Mouse (Mus musculus) heart, embryonic 16.5 days (tissue): ENCODE measurements around the gene Fam19a1. TPM values are rescaled to one million over a fixed set of nuclear protein-coding genes. Genes with fewer than 3 reads are reported as not detected.

Source experiments
- ATAC-seq: fragments of 200-750 bp; cut with Nextera tagmentation; replicated peaks from 2 replicates; pipeline ENCODE4 v1.8.0; 2017; ENCODE audit warnings: moderate number of reproducible peaks; ENCODE audit not compliant: insufficient read depth, low FRiP score; ENCODE audit errors: extremely low read depth
- H3K27ac ChIP-seq: fragments of 300-500 bp; sonication (generic); 2 replicates; pipeline ENCODE4 v1.5.1; 2014; ENCODE audit warnings: mild to moderate bottlenecking, low read length, control low read depth, moderate library complexity
- H3K27me3 ChIP-seq: fragments of 300-500 bp; sonication (generic); 2 replicates; pipeline ENCODE4 v1.6.1; 2014; ENCODE audit warnings: low read length, mixed read lengths; ENCODE audit not compliant: control insufficient read depth, insufficient read depth
- H3K36me3 ChIP-seq: fragments of 300-500 bp; sonication (generic); 2 replicates; pipeline ENCODE4 v1.6.1; 2014; ENCODE audit not compliant: control insufficient read depth, insufficient read depth
- H3K4me1 ChIP-seq: fragments of 300-500 bp; sonication (generic); 2 replicates; pipeline ENCODE4 v1.6.1; 2014; ENCODE audit warnings: low read length, mixed read lengths; ENCODE audit not compliant: control insufficient read depth, insufficient read depth
- H3K4me2 ChIP-seq: fragments of 300-500 bp; sonication (generic); 2 replicates; pipeline ENCODE4 v1.6.1; 2014; ENCODE audit warnings: low read depth, mild to moderate bottlenecking, control low read depth, low read length
- H3K4me3 ChIP-seq: fragments of 300-500 bp; sonication (generic); 2 replicates; pipeline ENCODE4 v1.5.1; 2014; ENCODE audit warnings: mild to moderate bottlenecking, control low read depth, low read length
- H3K9ac ChIP-seq: fragments of 300-500 bp; sonication (generic); 2 replicates; pipeline ENCODE4 v1.6.1; 2014; ENCODE audit warnings: low read length, control low read depth
- H3K9me3 ChIP-seq: fragments of 300-500 bp; sonication (generic); replicated peaks from 2 replicates; pipeline ENCODE4 v1.6.1; 2016; ENCODE audit warnings: low read length; ENCODE audit not compliant: control insufficient read depth
- WGBS: fragments of 180-500 bp; shearing (Covaris S2); extraction: QIAGEN DNeasy Blood & Tissue Kit; methylation state at CpG from one replicate; pipeline ENCODE4 v1.1.7; 2014; 5-methylcytosine and 5-hydroxymethylcytosine counted together
- polyA plus RNA-seq: library from polyadenylated mRNA; unstranded; fragments of >200 nt; fragmentation: Nextera tagmentation; extraction: Ambion mirVana; gene quantifications from 2 replicates; pipeline ENCODE4 v1.2.1, GENCODE M21; 2015

The Fam19a1 gene
- polyA plus RNA-seq, 1 experiment from 2014 or later, result 0.32 TPM

DNA sequence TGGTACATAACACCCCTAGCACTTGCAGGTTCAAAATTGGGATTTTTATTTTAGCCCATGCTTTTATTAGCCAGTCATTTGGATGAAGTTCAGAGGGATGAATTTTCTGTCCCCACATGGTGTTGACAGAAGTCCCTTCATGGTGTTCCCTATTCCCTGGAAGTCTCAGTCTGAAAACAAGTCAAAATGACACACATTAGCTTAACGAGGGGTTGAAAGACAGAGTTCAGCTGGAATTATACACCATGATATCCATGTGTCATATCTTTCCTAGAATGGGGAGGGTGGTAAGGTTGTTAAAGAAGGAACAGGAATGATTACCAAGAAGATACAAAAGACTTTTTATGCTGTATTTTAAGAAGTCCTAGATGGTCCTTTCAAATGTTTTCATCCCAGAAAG, 511.2 kb downstream of the Fam19a1 start:
- H3K9ac ChIP-seq, result no peak overlapping the region
- no peak for ATAC-seq
- no peak overlapping the region for H3K4me3 ChIP-seq
- no peaks in the 10 kb centered on the region for H3K36me3 ChIP-seq
- 52% methylated on average over 1 of the region's 1 CpGs for WGBS
- H3K4me1 ChIP-seq, result no peaks in the 10 kb centered on the region
- H3K9me3 ChIP-seq, result no peaks in the 10 kb centered on the region
- no peaks in the 10 kb centered on the region for H3K27me3 ChIP-seq
- H3K4me2 ChIP-seq, result no peak overlapping the region
- no peak overlapping the region for H3K27ac ChIP-seq

DNA sequence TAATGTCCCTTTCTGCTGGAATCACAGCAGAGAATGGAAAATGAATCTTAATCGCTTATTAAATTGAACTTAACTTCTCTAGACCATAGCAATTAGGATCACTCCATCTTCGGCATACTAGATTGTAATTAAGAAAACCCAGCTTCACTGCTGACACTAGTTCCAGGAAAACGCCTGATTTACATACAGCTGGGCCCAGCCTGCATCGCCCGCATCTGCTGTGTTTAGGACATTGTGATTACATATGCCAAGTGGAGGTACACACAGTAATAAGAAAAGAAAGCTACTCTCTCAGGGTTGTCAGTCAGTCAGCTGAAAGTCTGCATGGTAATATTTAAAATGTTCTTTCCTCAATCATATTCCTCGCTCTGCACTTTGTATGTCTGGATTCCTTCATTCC, 518.6 kb downstream of the Fam19a1 start:
- Histone ChIP-seq H3K4me1 (no peaks in the 10 kb centered on the region), H3K36me3 (no peaks in the 10 kb centered on the region), H3K27me3 (no peaks in the 10 kb centered on the region), H3K4me3 (no peak overlapping the region), H3K9ac (no peak overlapping the region), H3K27ac (no peak overlapping the region), H3K9me3 (no peaks in the 10 kb centered on the region), H3K4me2 (no peak overlapping the region)
- WGBS, result 81% methylated on average over 6 of the region's 6 CpGs
- no peak for ATAC-seq

DNA sequence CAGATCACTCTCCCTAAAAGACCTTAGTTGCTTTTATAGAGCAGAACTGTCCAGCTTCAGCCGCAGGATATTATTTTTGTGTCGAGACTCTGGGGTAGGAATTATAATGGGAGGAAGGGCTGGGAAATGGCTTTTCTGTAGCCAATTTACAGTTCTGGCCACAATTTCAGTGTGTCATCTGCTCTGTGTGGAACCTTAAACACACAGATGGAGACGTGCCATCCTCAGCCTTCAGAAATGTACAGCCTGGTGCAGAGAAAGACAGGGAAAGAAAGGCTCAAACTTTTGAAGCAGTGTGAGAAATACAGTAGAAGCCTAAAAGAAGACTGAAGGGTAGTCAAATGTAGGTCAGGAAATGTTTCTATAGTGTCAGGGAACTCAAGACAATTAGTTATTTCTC, 519.3 kb downstream of the Fam19a1 start:
- Histone ChIP-seq H3K9me3 (no peaks in the 10 kb centered on the region), H3K9ac (no peak overlapping the region), H3K27me3 (no peaks in the 10 kb centered on the region), H3K4me2 (no peak overlapping the region), H3K4me3 (no peak overlapping the region), H3K36me3 (no peaks in the 10 kb centered on the region), H3K4me1 (no peaks in the 10 kb centered on the region), H3K27ac (no peak overlapping the region)
- no peak for ATAC-seq
- 63% methylated on average over 3 of the region's 3 CpGs for WGBS

DNA sequence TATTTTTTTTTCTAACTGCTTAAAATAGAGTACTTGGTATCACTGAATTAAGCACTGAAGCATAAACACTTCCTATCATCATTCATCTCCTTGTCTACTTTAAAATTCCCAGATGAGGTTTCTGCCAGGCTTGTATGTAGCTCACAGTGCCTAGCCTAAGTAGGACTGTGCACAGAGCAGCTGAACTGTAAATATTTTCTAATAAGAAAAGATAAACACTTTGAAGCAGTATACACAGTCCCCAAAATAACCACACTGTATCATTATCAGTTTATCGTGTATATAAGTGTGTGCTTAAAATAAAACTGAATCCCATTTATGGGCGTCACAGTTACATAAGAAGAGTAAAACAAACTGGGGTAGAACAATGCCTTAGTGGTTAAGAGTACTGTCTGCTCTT, 522.7 kb downstream of the Fam19a1 start:
- H3K4me2 ChIP-seq, result no peak overlapping the region
- H3K4me1 ChIP-seq, result no peaks in the 10 kb centered on the region
- H3K9me3 ChIP-seq, result no peaks in the 10 kb centered on the region
- WGBS, result 37% methylated on average over 2 of the region's 2 CpGs
- H3K4me3 ChIP-seq, result no peak overlapping the region
- no peak overlapping the region for H3K27ac ChIP-seq
- H3K9ac ChIP-seq, result no peak overlapping the region
- no peak for ATAC-seq
- no peaks in the 10 kb centered on the region for H3K36me3 ChIP-seq
- H3K27me3 ChIP-seq, result no peaks in the 10 kb centered on the region

DNA sequence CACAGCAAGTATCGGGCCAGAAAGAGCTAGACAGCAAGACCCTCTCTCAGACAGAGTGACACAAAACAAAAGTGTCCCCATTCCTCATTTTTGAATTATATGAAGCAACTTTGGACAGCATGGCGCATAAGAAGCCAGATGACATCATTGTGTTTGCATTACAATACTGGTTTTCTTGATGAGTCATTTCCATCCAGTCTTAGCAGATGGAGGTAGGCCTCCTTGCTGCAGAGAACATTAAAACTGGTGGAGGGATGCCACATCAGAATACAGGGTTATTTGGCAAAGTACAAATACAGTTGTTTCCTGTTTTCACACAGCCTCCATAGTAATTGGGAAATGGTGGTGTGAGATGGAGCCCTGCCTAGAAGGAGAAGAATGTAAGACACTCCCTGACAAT, 535.8 kb downstream of the Fam19a1 start:
- H3K27me3 ChIP-seq, result no peaks in the 10 kb centered on the region
- no peaks in the 10 kb centered on the region for H3K4me1 ChIP-seq
- no peak overlapping the region for H3K27ac ChIP-seq
- no peaks in the 10 kb centered on the region for H3K9me3 ChIP-seq
- H3K36me3 ChIP-seq, result no peaks in the 10 kb centered on the region
- no peak overlapping the region for H3K4me3 ChIP-seq
- no peak overlapping the region for H3K4me2 ChIP-seq
- 83% methylated on average over 2 of the region's 2 CpGs for WGBS
- ATAC-seq, result no peak
- H3K9ac ChIP-seq, result no peak overlapping the region

DNA sequence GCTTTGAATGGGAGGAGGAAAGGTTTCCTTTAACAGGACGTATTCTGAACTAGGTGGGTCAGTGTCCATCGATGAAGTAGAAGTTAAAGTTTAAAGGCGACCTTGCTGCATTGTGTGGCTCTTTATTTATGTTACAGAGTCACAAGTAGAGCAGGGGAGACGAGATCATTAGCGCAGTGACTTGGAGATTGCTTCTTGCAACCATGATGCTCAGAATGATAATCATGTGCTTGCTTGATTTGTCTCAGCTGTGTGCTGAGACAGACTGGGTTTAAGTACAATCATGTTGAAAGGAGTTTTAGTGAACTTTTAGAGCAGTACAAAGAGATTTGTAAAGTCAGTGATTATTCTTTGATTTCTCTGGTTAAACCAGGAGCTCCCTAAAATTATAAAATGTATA, 536.3 kb downstream of the Fam19a1 start:
- Histone ChIP-seq H3K27ac (no peak overlapping the region), H3K4me1 (no peaks in the 10 kb centered on the region), H3K27me3 (no peaks in the 10 kb centered on the region), H3K4me2 (no peak overlapping the region), H3K4me3 (no peak overlapping the region), H3K36me3 (no peaks in the 10 kb centered on the region), H3K9me3 (no peaks in the 10 kb centered on the region), H3K9ac (no peak overlapping the region)
- no peak for ATAC-seq
- WGBS, result 75% methylated on average over 5 of the region's 5 CpGs

DNA sequence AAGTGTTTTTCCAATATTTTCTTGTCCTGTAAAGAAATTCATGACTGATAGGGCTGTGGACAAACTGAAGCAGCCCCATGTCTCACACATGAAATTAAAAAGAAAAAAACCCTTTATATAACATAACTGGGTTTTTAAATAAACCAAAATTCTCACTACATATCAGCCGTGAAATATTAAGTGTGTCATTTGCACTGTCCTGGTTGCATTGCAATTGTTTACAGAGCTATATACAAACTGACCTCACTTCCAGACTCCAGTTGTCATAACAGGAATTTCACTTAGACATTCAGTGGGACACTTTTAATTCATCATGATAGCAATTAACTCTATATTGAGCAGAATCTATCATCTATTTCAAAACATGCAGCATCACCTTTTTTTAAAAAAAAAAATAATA, 553.4 kb downstream of the Fam19a1 start:
- no peak for ATAC-seq
- no peak overlapping the region for H3K4me2 ChIP-seq
- no peak overlapping the region for H3K4me3 ChIP-seq
- no peaks in the 10 kb centered on the region for H3K9me3 ChIP-seq
- H3K27me3 ChIP-seq, result no peaks in the 10 kb centered on the region
- H3K4me1 ChIP-seq, result no peaks in the 10 kb centered on the region
- H3K27ac ChIP-seq, result no peak overlapping the region
- no peaks in the 10 kb centered on the region for H3K36me3 ChIP-seq
- no peak overlapping the region for H3K9ac ChIP-seq
- WGBS, result 84% methylated on average over 1 of the region's 1 CpGs

DNA sequence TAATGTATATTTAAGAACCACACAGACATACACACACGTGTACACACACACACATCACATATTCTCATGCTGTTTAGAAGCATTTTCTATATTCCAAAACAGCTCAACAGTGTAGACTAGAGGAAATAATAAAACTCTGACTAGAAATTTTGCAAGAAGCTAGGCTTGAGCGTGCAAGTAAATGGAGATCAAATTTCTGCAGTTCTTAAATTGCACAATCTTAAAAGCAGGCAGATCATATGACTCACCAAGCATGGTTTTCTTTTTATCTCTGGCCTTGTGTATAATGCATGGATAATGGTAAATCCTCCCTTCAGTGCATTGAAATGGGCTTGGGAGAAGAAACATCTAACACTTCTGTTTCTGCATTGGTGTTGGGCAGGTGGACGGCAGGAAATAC, 564.9 kb downstream of the Fam19a1 start:
- ATAC-seq, result no peak
- Histone ChIP-seq H3K9ac (no peak overlapping the region), H3K9me3 (no peaks in the 10 kb centered on the region), H3K4me2 (no peak overlapping the region), H3K27ac (no peak overlapping the region), H3K4me3 (no peak overlapping the region), H3K4me1 (no peaks in the 10 kb centered on the region), H3K36me3 (no peaks in the 10 kb centered on the region), H3K27me3 (no peaks in the 10 kb centered on the region)
- 73% methylated on average over 3 of the region's 3 CpGs for WGBS
